Mouse (Mus musculus): ENCODE data around the gene Csf1.
A peak's percentile ranks its signal among the peaks of the same experiment; 100 is the strongest.
"Not testable (repeated sequence)": the region's sequence is repeated elsewhere in the genome, so short reads cannot be mapped to it uniquely, and the experiment has no call there.

Gene Csf1

GRCm38 (mm10) chr3:107750775-107751540 lies 9.3 kb downstream of the Csf1 start:
- DNase-seq (ENCODE audit: extremely low read depth, low read depth, low spot score) = no peak

- DNase-seq (ENCODE audit: extremely low read depth, low read depth, low spot score) = no peak
These were observed 10.8 kb downstream of the Csf1 start for GRCm38 (mm10) chr3:107749446-107749845.

GRCm38 (mm10) chr3:107748260-107748955 lies 11.9 kb downstream of the Csf1 start:
- no peak for DNase-seq (ENCODE audit: extremely low read depth, low read depth, low spot score)

GRCm38 (mm10) chr3:107746026-107746425 lies 14.2 kb downstream of the Csf1 start:
- DNase-seq (ENCODE audit: extremely low read depth, low read depth, low spot score) = no peak

- no peak for DNase-seq (ENCODE audit: extremely low read depth, low read depth, low spot score)
These were observed 16.6 kb downstream of the Csf1 start for GRCm38 (mm10) chr3:107743650-107744049.

GRCm38 (mm10) chr3:107743107-107743506 lies 17.2 kb downstream of the Csf1 start:
- no peak for DNase-seq (ENCODE audit: extremely low read depth, low read depth, low spot score)

- no peak for DNase-seq (ENCODE audit: extremely low read depth, low read depth, low spot score)
These were observed 18.1 kb downstream of the Csf1 start for GRCm38 (mm10) chr3:107742071-107742710.

- no peak for DNase-seq (ENCODE audit: extremely low read depth, low read depth, low spot score)
These were observed 18.9 kb downstream of the Csf1 start for GRCm38 (mm10) chr3:107741387-107741786.

- DNase-seq (ENCODE audit: extremely low read depth, low read depth, low spot score) = no peak
These were observed 19.6 kb downstream of the Csf1 start for GRCm38 (mm10) chr3:107740578-107741207.

- peak; percentile 16 for DNase-seq (ENCODE audit: extremely low read depth, low read depth, low spot score)
These were observed 20.3 kb downstream of the Csf1 start for GRCm38 (mm10) chr3:107739966-107740365.

- DNase-seq (ENCODE audit: extremely low read depth, low read depth, low spot score) = no peak
These were observed 20.8 kb downstream of the Csf1 start for GRCm38 (mm10) chr3:107739456-107739855.

GRCm38 (mm10) chr3:107738620-107739019 lies 21.6 kb downstream of the Csf1 start:
- no peak for DNase-seq (ENCODE audit: extremely low read depth, low read depth, low spot score)

GRCm38 (mm10) chr3:107737609-107738190 lies 22.6 kb downstream of the Csf1 start:
- DNase-seq (ENCODE audit: extremely low read depth, low read depth, low spot score) = no peak

GRCm38 (mm10) chr3:107735620-107736019 lies 24.6 kb downstream of the Csf1 start:
- DNase-seq (ENCODE audit: extremely low read depth, low read depth, low spot score) = not testable (repeated sequence)

GRCm38 (mm10) chr3:107733329-107733728 lies 26.9 kb downstream of the Csf1 start:
- DNase-seq (ENCODE audit: extremely low read depth, low read depth, low spot score) = no peak

GRCm38 (mm10) chr3:107730236-107730635 lies 30.0 kb downstream of the Csf1 start:
- no peak for DNase-seq (ENCODE audit: extremely low read depth, low read depth, low spot score)

GRCm38 (mm10) chr3:107728509-107728908 lies 31.8 kb downstream of the Csf1 start:
- DNase-seq (ENCODE audit: extremely low read depth, low read depth, low spot score) = no peak

- no peak for DNase-seq (ENCODE audit: extremely low read depth, low read depth, low spot score)
These were observed 44.3 kb downstream of the Csf1 start for GRCm38 (mm10) chr3:107715971-107716370.

- no peak for DNase-seq (ENCODE audit: extremely low read depth, low read depth, low spot score)
These were observed 45.9 kb downstream of the Csf1 start for GRCm38 (mm10) chr3:107714276-107714933.

- no peak for DNase-seq (ENCODE audit: extremely low read depth, low read depth, low spot score)
These were observed 48.2 kb downstream of the Csf1 start for GRCm38 (mm10) chr3:107712081-107712480.
